Mouse (Mus musculus): Measurements from ENCODE around the gene Dpyd. TPM values are rescaled to one million over a fixed set of nuclear protein-coding genes. Genes with fewer than 3 reads are reported as not detected.

The Dpyd gene
- total RNA-seq, 2 experiments from 2014 or later, result 19.9 to 26.1 TPM

DNA sequence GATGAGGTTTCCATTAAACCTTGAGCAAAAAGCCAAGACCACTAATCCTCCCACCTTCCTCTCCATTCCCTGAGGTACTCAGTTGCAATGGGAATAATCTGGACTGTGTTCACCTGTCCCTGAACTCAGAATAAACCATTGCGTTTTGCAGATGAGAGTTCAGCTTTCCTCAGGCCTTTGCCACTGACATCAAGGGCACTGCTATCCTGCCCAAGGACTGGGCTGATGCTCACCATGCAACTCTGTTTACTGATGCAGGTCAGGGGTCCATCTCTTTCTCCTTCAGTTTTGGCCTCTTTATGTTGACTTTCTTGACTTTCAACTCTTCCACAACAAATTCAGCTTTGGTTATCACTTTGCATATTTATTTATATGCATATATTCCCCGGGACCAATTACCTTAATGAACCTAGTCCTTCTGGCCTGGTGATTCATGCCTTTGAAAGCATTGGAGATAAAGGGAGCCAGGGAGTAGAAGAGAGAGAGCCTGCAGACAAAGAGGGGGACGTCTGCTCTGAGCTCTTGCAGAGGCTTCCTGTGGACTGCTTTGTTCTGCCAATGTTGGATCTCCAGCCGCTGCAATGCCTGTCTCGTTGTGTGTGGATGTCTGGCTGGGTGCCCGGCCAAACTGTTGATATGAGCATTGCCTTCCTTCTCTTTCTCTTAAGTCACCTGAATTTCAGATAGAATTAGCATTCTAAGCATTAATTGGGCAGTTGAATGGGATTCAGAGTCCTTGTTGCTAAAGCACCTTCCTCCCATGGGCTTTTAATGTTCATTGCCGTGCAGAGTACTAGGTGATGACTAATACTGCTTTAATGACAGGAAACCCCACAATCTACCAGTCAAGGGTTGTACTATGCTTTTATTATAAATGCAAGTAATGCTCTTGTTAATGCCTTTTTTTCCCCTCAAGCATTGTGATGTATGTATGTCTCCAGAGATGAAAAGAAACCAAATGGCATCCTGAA is 771.7 kb downstream of the Dpyd start:
- no peak for DNase-seq (ENCODE audit: low spot score in 2 of 2)

DNA sequence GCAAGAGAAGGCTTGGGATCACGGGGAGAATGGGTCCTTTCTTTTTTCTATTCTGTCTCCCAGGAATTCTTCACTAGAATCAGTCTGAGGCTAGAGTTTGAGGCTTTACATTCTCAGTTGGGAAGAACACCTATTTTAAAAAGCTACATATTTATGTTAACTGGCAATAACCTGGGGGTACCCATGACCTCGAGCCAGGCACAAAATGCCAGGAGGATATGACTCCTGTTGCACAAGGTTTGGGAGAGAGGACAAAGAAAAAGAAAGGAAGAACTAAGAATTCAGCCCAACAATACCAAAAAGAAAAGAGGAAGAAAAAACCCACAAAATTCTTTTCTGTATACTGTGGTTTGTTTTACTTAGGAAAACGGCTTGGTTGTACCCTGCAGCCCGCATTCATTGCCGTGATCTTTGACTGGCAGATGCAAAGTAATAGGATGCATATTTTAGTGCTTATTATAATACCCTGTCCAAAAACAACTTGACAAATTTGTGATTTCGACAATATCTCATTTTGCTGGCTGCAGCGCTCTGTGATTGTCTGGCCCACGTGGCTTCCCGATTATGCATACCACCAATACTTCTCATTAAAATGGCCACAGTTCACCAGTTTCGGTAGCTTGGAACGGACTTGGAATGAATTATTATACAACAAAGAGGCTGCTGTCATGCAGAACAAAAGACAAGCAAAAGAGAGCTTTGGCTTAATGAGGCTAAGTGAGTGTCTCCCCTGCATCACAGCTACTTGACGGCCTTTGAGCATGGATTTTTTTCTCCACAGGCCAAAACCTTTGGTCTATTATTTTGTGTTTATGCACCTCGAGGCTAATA is 799.8 kb downstream of the Dpyd start:
- no peak for DNase-seq (ENCODE audit: low spot score in 2 of 2)

DNA sequence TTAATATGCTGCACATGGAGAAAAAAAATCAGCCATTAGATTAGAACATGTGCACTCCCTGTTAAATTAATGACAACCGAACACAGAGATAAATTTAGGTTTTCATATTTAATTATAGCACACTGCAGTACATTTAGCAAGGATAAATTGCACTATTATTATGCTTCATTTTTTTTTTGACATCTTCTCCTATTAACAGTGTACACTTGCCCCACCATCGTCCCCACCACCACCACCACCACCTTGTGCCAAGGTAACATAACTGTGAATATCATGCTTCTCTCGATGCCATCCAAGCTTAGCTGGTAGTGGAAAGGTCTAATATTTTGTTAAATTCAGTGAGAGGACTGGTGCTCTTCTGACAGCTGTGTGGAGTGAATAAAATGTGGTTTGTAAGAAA is 800.5 kb downstream of the Dpyd start:
- DNase-seq (ENCODE audit: low spot score in 2 of 2), result no peak

DNA sequence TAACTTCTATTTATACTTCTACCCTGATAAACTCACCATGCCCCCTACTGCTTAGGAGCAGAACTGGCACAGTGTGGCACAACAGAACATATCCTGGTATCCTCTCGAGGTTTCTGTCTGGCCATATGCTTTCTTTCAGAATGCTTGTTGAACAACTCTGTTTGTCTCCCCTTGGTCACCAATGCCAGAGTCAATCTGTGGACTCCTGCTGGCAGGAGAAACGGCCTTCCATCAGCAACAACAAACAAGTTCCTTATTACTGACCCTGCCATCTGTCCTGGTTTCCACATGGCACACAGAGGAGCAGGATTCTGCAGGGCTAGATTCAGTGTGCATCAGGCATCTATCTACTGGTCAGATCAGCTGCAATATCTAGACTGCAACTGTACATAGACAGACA is 807.0 kb downstream of the Dpyd start:
- DNase-seq (ENCODE audit: low spot score in 2 of 2), result no peak

DNA sequence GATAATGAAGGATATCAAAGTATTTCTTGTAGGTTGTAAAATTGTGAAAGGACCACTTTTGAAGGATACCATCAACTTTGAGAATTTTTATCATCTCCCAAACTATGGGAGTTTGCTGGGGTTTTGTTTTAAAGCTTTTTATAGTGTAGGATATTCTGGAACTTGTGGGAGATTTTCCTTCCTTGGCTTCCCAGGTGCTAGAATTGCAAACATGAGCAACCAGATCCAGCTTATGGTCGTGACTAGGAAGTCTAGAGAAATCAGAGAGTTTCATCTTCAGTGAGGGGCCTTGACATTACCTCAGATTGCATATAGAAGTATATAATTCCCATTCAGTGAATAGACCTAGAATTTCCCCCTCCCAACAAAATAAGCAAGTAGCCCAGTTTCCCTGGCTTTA is 819.2 kb downstream of the Dpyd start:
- no peak for DNase-seq (ENCODE audit: low spot score in 2 of 2)

DNA sequence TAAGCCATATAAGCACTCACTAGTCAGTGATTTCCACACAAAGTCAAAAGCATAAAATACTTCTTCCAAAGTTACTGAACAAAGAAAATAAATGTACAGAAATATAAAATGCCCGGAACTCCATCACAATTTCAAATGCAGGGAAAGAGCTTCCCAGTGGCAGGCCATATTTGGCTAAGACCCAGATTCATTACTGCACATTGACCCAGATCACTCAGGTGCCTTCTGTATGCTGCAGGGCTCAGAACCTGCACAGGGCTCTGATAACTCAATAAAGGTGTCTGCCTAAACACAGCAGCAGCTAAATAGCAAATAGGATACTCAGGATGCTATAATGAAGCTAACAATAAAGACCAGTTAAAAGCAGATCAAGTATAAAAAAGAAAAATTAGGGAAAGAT is 820.5 kb downstream of the Dpyd start:
- DNase-seq (ENCODE audit: low spot score in 2 of 2), result no peak

DNA sequence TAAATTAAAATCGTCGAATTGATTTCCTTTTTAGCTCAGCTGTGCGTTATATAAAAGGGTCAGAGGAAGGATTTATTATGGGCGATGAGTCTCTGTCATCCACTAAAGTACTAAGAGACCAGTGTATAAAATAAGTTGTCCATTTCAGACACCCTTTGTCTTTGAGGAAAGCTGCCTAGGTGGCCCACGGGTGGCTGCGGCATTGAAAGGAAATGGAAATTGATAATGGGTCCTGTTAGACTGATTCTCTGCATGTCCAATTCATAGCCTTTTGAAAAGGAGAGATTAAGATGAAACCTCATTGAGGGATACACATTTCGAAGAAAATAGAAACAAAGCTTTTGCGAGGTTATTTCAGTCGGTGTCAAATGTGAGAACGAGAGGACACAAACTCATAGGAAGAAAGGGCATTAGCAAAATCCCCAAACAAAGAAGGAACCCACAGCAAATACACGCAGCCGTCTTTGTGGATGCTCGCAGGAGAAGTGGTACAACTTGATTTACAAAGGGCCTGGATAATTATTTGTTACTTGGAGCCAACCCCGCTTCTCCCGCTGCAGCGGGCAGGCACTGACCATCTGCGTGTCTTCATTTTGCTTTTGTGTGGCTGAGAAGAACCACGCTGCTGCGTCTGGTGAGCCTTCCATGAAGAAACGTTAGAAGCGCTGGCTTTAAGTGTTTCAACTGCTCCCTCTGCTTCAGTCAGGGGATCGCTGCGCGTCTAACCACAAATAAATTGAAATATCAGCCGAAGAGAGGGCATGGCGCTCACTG is 825.6 kb downstream of the Dpyd start:
- DNase-seq (ENCODE audit: low spot score in 2 of 2), result no peak

DNA sequence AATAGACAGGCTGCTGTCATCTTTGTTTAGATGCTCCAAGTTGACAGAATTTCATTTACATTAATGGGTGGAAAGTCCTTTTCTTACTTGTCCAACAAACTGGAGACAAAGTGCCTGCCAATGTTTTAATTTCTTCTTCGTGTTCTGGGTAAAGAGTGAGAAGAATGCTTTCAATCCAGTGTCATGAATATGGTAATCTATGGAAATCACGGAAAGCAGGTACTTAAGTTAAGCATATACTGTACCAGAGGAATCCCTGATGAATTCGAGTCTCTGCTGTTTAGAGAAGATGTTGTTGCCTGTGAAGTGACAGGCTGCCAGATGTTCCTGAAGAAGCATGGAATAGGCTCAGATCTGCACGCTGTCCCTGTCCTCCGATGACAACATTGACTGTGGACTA is 835.3 kb downstream of the Dpyd start:
- DNase-seq (ENCODE audit: low spot score in 2 of 2), result no peak

DNA sequence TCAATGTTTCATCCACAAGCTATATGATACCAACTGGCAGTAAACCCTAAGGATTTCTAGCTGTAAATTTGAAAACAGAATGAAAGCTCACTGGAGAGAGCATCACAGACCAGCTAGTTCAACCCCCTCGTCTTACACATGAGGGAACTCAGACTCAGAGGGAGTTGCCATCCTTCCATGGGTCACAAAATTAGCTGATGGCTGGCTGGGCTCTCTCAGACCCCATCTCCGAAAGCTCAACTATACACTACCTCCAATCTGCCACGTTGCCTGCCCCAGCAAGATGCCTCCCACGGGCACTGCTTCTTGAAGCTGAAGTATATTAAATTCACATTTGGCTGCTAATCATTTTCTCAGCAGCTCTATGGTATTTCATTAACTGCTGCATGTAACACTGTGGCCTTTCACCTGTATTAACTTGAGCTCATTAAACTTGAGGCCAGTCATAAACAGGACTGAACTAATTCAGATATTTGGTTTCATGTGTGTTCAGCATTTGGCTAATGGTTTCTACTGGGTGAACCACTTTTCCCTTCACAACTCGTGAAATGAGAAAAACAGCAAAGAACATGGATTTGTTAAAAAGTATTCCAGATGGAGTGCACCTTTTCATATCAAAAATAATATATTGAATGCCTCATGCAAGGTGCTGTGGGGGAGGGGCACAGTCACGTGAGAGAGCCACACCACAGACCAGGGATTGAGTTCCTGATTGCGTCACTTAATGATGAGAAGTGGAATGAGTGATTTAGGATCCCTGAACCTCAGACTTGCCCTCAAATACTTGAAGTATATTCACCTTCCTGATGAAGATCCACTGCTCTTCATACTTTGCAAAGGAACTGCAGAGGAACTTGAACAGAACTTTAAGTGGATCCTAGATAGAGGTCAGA is 841.2 kb downstream of the Dpyd start:
- no peak for DNase-seq (ENCODE audit: low spot score in 2 of 2)

DNA sequence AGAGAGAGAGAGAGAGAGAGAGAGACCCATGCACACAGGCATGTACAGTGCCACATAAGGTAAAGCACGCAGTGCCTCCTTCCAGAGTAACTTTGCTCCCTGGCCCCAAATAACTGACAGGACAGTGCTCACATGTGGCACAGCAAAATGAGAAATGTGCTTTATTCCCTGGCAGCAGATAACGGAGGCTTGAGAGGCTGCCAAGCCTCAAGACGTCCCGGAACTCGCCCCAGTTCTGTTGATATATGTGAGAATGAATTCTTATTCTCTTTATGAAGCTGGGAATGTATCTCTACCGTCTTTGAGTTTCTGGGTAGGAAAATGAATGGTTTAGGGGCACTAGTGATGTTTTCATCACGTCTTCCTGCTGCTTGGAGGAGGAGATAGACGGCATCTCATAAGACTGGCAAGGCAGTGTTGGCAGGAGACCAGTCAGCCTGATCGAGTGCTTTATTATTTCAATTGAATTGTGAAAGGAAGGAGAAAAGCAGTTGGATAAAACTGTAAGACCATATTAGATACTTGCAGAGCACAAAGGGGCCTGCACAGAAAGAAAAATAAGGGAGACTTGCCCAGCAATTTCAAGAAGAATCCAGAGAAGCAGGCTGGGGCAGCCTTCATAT is 857.3 kb downstream of the Dpyd start:
- no peak for DNase-seq (ENCODE audit: low spot score in 2 of 2)

DNA sequence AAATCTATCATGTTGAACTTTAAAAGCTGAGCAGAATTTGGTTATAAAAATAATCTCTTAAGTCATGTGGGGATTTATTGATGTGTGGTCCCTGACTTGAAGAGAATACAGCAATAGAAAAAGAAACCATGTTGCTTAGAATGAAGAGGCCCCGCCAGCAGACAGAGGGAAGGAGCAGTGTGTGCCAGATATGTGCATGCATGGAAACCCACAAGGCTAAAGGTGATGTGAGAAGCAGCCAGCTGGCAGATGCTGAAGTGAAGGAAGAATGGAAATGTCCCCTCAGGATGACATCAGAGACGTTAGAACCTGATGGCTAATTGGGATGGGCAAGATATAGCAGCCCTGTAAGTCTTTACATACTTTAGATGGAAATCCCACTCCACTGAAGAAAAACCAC is 857.8 kb downstream of the Dpyd start:
- no peak for DNase-seq (ENCODE audit: low spot score in 2 of 2)

DNA sequence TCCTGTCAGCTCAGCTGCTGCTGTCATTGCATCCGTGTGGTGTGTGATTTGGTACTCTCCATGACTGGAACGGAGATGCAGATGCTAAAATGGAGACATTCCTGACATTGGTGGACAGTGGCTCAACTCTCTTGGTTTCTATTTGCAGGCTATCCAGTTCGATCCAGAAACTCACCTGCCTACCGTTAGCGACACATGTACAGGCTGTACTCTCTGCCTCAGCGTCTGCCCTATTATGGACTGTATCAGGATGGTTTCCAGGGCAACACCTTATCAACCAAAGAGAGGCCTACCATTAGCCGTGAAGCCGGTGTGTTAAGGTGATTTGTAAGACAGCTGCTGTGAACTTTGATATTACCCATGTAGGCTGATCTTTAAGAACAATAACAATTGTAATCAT is 869.4 kb downstream of the Dpyd start:
- DNase-seq (ENCODE audit: low spot score in 2 of 2), result no peak

DNA sequence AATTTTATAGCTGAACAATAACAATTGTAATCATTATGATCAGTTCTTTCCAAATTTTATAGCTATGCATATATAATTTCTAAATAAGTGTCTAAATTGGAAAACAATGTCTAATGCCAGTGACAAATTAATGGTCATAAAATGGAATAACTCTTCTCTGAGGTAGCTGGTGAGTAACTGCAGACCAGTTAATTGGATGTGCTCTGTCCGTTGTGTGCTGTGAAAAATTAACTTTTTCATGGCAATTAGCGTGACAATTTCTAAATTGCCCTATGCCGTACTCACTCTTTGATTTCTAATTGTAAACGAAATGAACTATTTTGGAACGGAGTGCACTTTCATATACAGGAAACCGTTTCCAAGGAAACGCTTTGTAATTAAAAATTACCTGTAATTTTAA is 869.8 kb downstream of the Dpyd start:
- DNase-seq (ENCODE audit: low spot score in 2 of 2), result no peak

DNA sequence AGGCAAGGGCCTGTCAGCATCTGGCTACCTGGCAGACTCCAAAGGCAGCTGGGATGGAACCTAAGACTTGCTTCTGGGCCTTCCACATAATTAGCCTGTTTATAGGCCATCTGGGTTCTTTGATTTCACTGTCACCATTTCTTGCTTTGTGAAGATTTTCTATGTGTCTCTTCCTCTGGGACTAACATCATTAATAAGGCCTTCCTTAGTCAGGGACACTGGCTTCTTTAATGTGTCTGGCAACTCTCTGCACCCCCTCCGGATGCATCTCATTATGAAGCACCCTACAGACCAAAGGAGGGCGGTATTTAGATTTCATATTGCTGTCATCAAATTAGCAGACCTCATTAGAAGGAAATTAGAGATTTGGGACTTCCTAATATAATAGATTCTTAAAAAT is 885.6 kb downstream of the Dpyd start:
- no peak for DNase-seq (ENCODE audit: low spot score in 2 of 2)

DNA sequence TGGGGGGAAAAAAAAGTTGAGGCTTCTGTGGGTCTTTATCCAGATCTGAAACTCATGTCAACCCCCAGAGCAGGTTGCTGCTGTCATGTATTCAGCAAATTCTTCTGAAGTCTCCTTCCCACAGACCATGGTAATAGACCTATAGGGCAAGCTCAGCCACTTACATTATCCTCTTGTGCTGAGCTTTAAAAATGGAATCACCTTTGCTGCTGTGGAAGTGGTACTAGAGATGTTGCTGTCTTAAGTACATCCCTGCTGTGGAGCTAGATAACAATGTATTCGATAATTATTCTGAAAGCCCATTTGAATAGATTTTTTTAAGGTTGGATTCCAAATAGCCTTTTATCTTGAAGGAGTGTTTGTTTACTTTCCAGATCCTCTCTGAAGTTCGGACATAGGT is 902.1 kb downstream of the Dpyd start:
- no peak for DNase-seq (ENCODE audit: low spot score in 2 of 2)

DNA sequence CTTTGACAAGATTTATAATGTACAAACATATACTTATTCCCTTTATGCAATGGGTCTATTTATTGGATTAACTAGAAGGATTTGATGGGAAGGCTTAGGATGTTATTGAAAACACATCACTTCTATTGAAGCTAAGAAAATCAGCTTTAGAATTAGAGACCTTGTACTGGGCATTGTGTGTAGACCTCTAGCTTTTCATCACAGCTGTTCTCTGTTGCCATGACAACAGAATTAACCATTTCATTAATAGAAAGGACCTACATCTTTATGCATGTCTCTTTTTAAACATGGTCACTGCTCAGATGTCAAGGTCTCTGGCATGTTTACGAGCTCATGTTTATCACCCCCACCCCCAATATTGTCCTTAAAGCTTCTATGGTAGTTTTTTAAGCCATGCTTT is 902.5 kb downstream of the Dpyd start:
- DNase-seq (ENCODE audit: low spot score in 2 of 2), result no peak

DNA sequence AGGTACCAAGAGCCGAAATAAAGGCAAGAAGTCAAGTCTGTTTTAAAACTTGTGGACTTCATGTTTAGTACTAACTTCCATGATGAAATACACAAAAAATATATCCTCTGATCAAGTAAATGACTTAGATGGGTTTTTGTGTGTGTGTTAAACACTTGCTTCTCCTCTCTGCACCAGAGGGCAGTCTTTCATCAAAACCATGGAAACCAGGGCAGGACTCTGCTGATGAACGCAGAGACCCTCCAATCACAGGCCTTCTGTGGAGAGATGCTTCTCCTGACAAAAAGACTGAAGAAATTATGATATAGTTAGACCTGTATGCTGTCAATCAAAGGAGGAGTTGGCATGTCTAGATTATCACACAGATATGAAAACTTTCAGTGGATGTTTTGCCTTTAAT is 905.8 kb downstream of the Dpyd start:
- DNase-seq (ENCODE audit: low spot score in 2 of 2), result no peak

Measured in adrenal gland, postnatal 4 days (tissue).